Mouse (Mus musculus) CH12.LX (cell line): ENCODE measurements around the gene Junb. TPM values are rescaled to one million over a fixed set of nuclear protein-coding genes. Genes with fewer than 3 reads are reported as not detected.

Experiments
- DNase-seq: peaks from one replicate; pipeline ENCODE4 v3.0.0-alpha.2; 2013; ENCODE audit errors: extremely low read depth
- H3K27ac ChIP-seq: 2 replicates; pipeline ENCODE4 v1.5.1; 2012; ENCODE audit warnings: low read depth, mild to moderate bottlenecking, control low read depth, moderate library complexity; ENCODE audit not compliant: insufficient read depth
- H3K27me3 ChIP-seq: replicated peaks from 2 replicates; pipeline ENCODE3; 2012; ENCODE audit warnings: inconsistent platforms
- H3K36me3 ChIP-seq, 2 experiments: replicated peaks in 1 of 2; 2 replicates each; pipeline versions ENCODE3 to v1.6.1; 2012; ENCODE audit warnings: inconsistent platforms in 1 of 2, low read length in 1 of 2, mild to moderate bottlenecking in 1 of 2, mixed read lengths in 1 of 2, moderate library complexity in 1 of 2; ENCODE audit not compliant: control insufficient read depth in 1 of 2, insufficient read depth in 1 of 2
- H3K4me1 ChIP-seq, 2 experiments: 2 replicates each; pipeline ENCODE4 v1.6.1; 2012; ENCODE audit warnings: inconsistent platforms in 1 of 2, moderate library complexity in 1 of 2; ENCODE audit not compliant: insufficient read depth in 2 of 2, control insufficient read depth in 1 of 2
- H3K4me2 ChIP-seq: 2 replicates; pipeline ENCODE4 v1.6.1; 2012; ENCODE audit warnings: low read depth, mild to moderate bottlenecking, control low read depth; ENCODE audit not compliant: poor library complexity, insufficient read depth, severe bottlenecking
- H3K4me3 ChIP-seq, 3 experiments: fragments of 150-350 bp in 1 of 3; sonication (generic) in 1 of 3; replicated peaks in 1 of 3; 2 replicates each; pipeline versions ENCODE3 to v1.5.1; 2011 to 2012; ENCODE audit warnings: low read depth in 2 of 3, low read length in 2 of 3, mild to moderate bottlenecking in 2 of 3, moderate library complexity in 2 of 3, control low read depth in 1 of 3, improper control_type of control experiment in 1 of 3, inconsistent platforms in 1 of 3, mixed read lengths in 1 of 3; ENCODE audit not compliant: poor library complexity in 1 of 3
- H3K79me2 ChIP-seq: replicated peaks from 2 replicates; pipeline ENCODE4 v1.6.1; 2012; ENCODE audit warnings: mild to moderate bottlenecking, moderate library complexity; ENCODE audit not compliant: control insufficient read depth, poor library complexity, insufficient read depth, severe bottlenecking; ENCODE audit errors: extremely low read depth
- H3K9ac ChIP-seq: 2 replicates; pipeline ENCODE4 v1.6.1; 2012; ENCODE audit warnings: low read depth, mild to moderate bottlenecking, control low read depth, moderate library complexity; ENCODE audit not compliant: insufficient read depth
- H3K9me3 ChIP-seq: replicated peaks from 2 replicates; pipeline ENCODE3; 2012; ENCODE audit warnings: low read length, inconsistent platforms, mixed read lengths
- BHLHE40 ChIP-seq: IDR thresholded peaks from 2 replicates; pipeline ENCODE4 v1.6.1; 2011; ENCODE audit warnings: mild to moderate bottlenecking, low read depth, low read length, improper control_type of control experiment
- CTCF ChIP-seq, 2 experiments: IDR thresholded peaks in 1 of 2; conservative IDR thresholded peaks in 1 of 2; 2 replicates each; pipeline ENCODE4 v1.5.1; 2011 to 2012; ENCODE audit warnings: low read depth in 2 of 2, low read length in 2 of 2, improper control_type of control experiment in 1 of 2, inconsistent platforms in 1 of 2, mild to moderate bottlenecking in 1 of 2, moderate library complexity in 1 of 2
- E2F4 ChIP-seq: IDR thresholded peaks from 2 replicates; pipeline ENCODE4 v1.6.1; 2011; ENCODE audit warnings: low read depth, low read length, improper control_type of control experiment; ENCODE audit not compliant: insufficient replicate concordance
- ELF1 ChIP-seq: IDR thresholded peaks from 2 replicates; pipeline ENCODE4 v1.6.1; 2014; ENCODE audit warnings: low read depth, mild to moderate bottlenecking, inconsistent platforms, low read length, improper control_type of control experiment
- EP300 ChIP-seq: IDR thresholded peaks from 2 replicates; pipeline ENCODE4 v1.6.1; 2011; ENCODE audit warnings: low read length, improper control_type of control experiment
- ETS1 ChIP-seq: conservative IDR thresholded peaks from 2 replicates; pipeline ENCODE4 v1.6.1; 2012; ENCODE audit warnings: low read depth, mild to moderate bottlenecking, inconsistent platforms, low read length, improper control_type of control experiment, moderate library complexity
- GABPA ChIP-seq: IDR thresholded peaks from 2 replicates; pipeline ENCODE4 v1.6.1; 2012; ENCODE audit warnings: low read depth, low read length, improper control_type of control experiment, inconsistent platforms; ENCODE audit not compliant: insufficient replicate concordance
- HCFC1 ChIP-seq: IDR thresholded peaks from 2 replicates; pipeline ENCODE4 v1.6.1; 2012; ENCODE audit warnings: low read depth, mild to moderate bottlenecking, inconsistent platforms, low read length, improper control_type of control experiment
- IRF4 ChIP-seq: IDR thresholded peaks from 2 replicates; pipeline ENCODE4 v1.6.1; 2014; ENCODE audit warnings: low read depth, mild to moderate bottlenecking, inconsistent platforms, low read length, improper control_type of control experiment
- JUN ChIP-seq: IDR thresholded peaks from 2 replicates; pipeline ENCODE4 v1.6.1; 2011; ENCODE audit warnings: low read depth, mild to moderate bottlenecking, low read length, improper control_type of control experiment, moderate library complexity; ENCODE audit not compliant: insufficient read depth
- JUND ChIP-seq: conservative IDR thresholded peaks from 2 replicates; pipeline ENCODE4 v1.6.1; 2011; ENCODE audit warnings: low read depth, low read length, improper control_type of control experiment
- KAT2A ChIP-seq: IDR thresholded peaks from 2 replicates; pipeline ENCODE4 v1.6.1; 2012; ENCODE audit warnings: low read length, improper control_type of control experiment, inconsistent platforms; ENCODE audit not compliant: insufficient replicate concordance
- MAFK ChIP-seq: IDR thresholded peaks from 2 replicates; pipeline ENCODE4 v1.6.1; 2011; ENCODE audit warnings: low read length, improper control_type of control experiment; ENCODE audit not compliant: insufficient replicate concordance
- MAX ChIP-seq: IDR thresholded peaks from 2 replicates; pipeline ENCODE4 v1.6.1; 2011; ENCODE audit warnings: low read length, improper control_type of control experiment
- MAZ ChIP-seq: IDR thresholded peaks from 2 replicates; pipeline ENCODE4 v1.6.1; 2012; ENCODE audit warnings: low read depth, mild to moderate bottlenecking, inconsistent platforms, low read length, improper control_type of control experiment, moderate library complexity
- MXI1 ChIP-seq: IDR thresholded peaks from 2 replicates; pipeline ENCODE4 v1.6.1; 2011; ENCODE audit warnings: mild to moderate bottlenecking, low read depth, low read length, improper control_type of control experiment
- MYC ChIP-seq: IDR thresholded peaks from 2 replicates; pipeline ENCODE4 v1.6.1; 2011; ENCODE audit warnings: low read depth, mild to moderate bottlenecking, improper control_type of control experiment, low read length
- NELFE ChIP-seq: IDR thresholded peaks from 2 replicates; pipeline ENCODE4 v1.6.1; 2011; ENCODE audit warnings: low read depth, low read length, improper control_type of control experiment
- NRF1 ChIP-seq: IDR thresholded peaks from 2 replicates; pipeline ENCODE4 v1.6.1; 2014; ENCODE audit warnings: low read depth, mild to moderate bottlenecking, inconsistent platforms, low read length, improper control_type of control experiment, moderate library complexity
- POLR2A ChIP-seq: IDR thresholded peaks from 2 replicates; pipeline ENCODE4 v1.6.1; 2011; ENCODE audit warnings: low read depth, mild to moderate bottlenecking, improper control_type of control experiment, low read length
- POLR2AphosphoS2 ChIP-seq: IDR thresholded peaks from 2 replicates; pipeline ENCODE4 v1.6.1; 2011; ENCODE audit warnings: low read depth, low read length, improper control_type of control experiment
- RAD21 ChIP-seq: IDR thresholded peaks from 2 replicates; pipeline ENCODE4 v1.6.1; 2011; ENCODE audit warnings: low read depth, mild to moderate bottlenecking, low read length, improper control_type of control experiment, moderate library complexity
- RCOR1 ChIP-seq: conservative IDR thresholded peaks from 2 replicates; pipeline ENCODE4 v1.6.1; 2012; ENCODE audit warnings: low read depth, mild to moderate bottlenecking, inconsistent platforms, low read length, improper control_type of control experiment
- SIN3A ChIP-seq: IDR thresholded peaks from 2 replicates; pipeline ENCODE4 v1.6.1; 2012; ENCODE audit warnings: low read length, improper control_type of control experiment, inconsistent platforms
- TBP ChIP-seq: conservative IDR thresholded peaks from 2 replicates; pipeline ENCODE4 v1.6.1; 2011; ENCODE audit warnings: low read depth, low read length, improper control_type of control experiment
- TCF12 ChIP-seq: IDR thresholded peaks from 2 replicates; pipeline ENCODE4 v1.6.1; 2014; ENCODE audit warnings: low read depth, mild to moderate bottlenecking, inconsistent platforms, low read length, improper control_type of control experiment
- UBTF ChIP-seq: IDR thresholded peaks from 2 replicates; pipeline ENCODE4 v1.6.1; 2012; ENCODE audit warnings: low read depth, mild to moderate bottlenecking, inconsistent platforms, low read length, improper control_type of control experiment, moderate library complexity
- USF2 ChIP-seq: conservative IDR thresholded peaks from 2 replicates; pipeline ENCODE4 v1.6.1; 2011; ENCODE audit warnings: low read depth, low read length, improper control_type of control experiment
- ZC3H11A ChIP-seq: IDR thresholded peaks from 2 replicates; pipeline ENCODE4 v1.6.1; 2012; ENCODE audit warnings: low read depth, mild to moderate bottlenecking, inconsistent platforms, low read length, improper control_type of control experiment
- ZKSCAN1 ChIP-seq: IDR thresholded peaks from 2 replicates; pipeline ENCODE4 v1.6.1; 2012; ENCODE audit warnings: low read depth, inconsistent platforms, low read length, improper control_type of control experiment, borderline replicate concordance
- ZMIZ1 ChIP-seq: IDR thresholded peaks from 2 replicates; pipeline ENCODE4 v1.6.1; 2012; ENCODE audit warnings: low read depth, mild to moderate bottlenecking, inconsistent platforms, low read length, improper control_type of control experiment
- dilution Hi-C: fragments of 300-500 bp; cut with MboI; formaldehyde crosslinking; loops from 2 replicates; pipeline ENCODE4 v1.14.3; 2020; ENCODE audit warnings: low sequenced_read_pairs; ENCODE audit not compliant: extremely low pct_unique_long_range_greater_than_20kb, extremely low pct_ligation_motif_present
- in situ Hi-C: fragments of 300-500 bp; cut with MboI; formaldehyde crosslinking; loops from 3 replicates; pipeline ENCODE4 v1.14.3; 2019; ENCODE audit warnings: low sequenced_read_pairs, low pct_ligation_motif_present, low pct_unique_long_range_greater_than_20kb, mixed read lengths
- polyA plus RNA-seq: library from polyadenylated mRNA; unstranded; fragments of >175 nt; gene quantifications from 2 replicates; pipeline ENCODE4 v1.2.1, GENCODE M21; 2012; ENCODE audit warnings: low read depth; ENCODE audit not compliant: insufficient read length
- total RNA-seq, 2 experiments: library from RNA; depleted of rRNA; stranded (reverse); fragments of 300-350 nt in 1 of 2; fragments of >200 nt in 1 of 2; gene quantifications; 2 replicates each; pipeline ENCODE4 v1.2.3; 2012 to 2014

Gene Junb
- total and polyA plus RNA-seq, 3 experiments: 63.4 to 342 (median 217) TPM

DNA sequence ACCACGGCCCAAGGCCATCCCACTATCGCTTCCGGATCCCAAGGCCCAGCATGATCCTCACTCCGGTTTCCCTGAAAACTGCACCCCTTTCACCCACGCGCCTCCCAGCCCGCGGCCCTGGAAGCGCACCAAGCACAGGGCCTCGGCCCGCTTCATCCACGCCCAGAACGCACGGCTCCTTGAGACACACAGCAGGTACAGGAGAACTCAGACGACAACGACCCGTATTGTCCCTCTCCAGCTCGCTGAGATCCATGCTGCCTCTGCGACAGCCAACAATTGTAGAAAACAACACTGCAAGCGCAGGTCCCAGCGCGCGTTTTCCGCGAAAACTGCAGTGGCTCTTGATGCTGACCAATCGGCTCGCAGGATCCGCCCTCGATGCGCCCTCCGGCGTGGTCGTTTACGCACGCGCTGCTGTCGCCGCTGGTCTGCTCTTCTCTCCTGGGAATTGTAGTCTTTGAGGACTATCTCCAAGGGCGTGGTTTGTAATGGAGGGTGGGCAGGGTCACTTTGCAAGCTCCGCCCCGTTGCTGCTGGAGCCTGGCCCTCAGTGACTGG is 12.7 kb downstream of the Junb start:
- Histone ChIP-seq H3K9me3 (no peaks in the 10 kb centered on the region), H3K79me2 (peaks cover 9% of the 10 kb centered on the region), H3K36me3 (peaks cover 16 to 37% of the 10 kb centered on the region in 2 experiments), H3K27me3 (no peaks in the 10 kb centered on the region), H3K4me3 (peak overlapping the region; percentile 70 to 75 (median 73)), H3K27ac (peak overlapping the region; percentile 58), H3K4me2 (peak overlapping the region; percentile 54), H3K4me1 (peaks cover 17 to 46% of the 10 kb centered on the region in 2 experiments), H3K9ac (peak overlapping the region; percentile 39; the same call in 1 of the 2 replicates)
- in situ Hi-C loops (no loop called here), dilution Hi-C loops (no loop called here)
- TF ChIP-seq JUND: no peak
- no peak for TF ChIP-seq EP300
- no peak for TF ChIP-seq POLR2AphosphoS2
- no peak for TF ChIP-seq RAD21
- TF ChIP-seq ZMIZ1: peak; percentile 34; the same call in 1 of the 2 replicates
- TF ChIP-seq POLR2A: peak; percentile 81
- peak; percentile 54; the same call in 1 of the 2 replicates for TF ChIP-seq TCF12
- TF ChIP-seq UBTF: no peak
- TF ChIP-seq MAZ: no peak
- peak; percentile 91 for TF ChIP-seq MXI1
- peak; percentile 84 for TF ChIP-seq SIN3A
- peak; percentile 90 for TF ChIP-seq NRF1
- no peak for TF ChIP-seq JUN
- TF ChIP-seq GABPA: no peak; the same call in 1 of the 2 replicates
- no peak for TF ChIP-seq USF2
- peak; percentile 69 for TF ChIP-seq TBP
- peak; percentile 84; the same call in 1 of the 2 replicates for TF ChIP-seq KAT2A
- peak; percentile 61 for TF ChIP-seq ELF1
- peak; percentile 16; the same call in 1 of the 2 replicates for TF ChIP-seq ETS1
- TF ChIP-seq MYC: 0 out of 2 replicates have a peak, but pooled peaks have one; percentile 82
- peak; percentile 42 for TF ChIP-seq BHLHE40
- peak; percentile 92 for TF ChIP-seq HCFC1
- peak; percentile 85 for TF ChIP-seq MAX
- peak; percentile 64 for TF ChIP-seq NELFE
- no peak for TF ChIP-seq RCOR1
- no peak for TF ChIP-seq ZKSCAN1
- TF ChIP-seq E2F4: peak; percentile 65; the same call in 1 of the 2 replicates
- TF ChIP-seq CTCF (conservative IDR thresholded peaks at IDR 0.05 in 1 of 2, IDR thresholded peaks at IDR 0.05 in 1 of 2; ENCODE audit: low read depth in 2 of 2, low read length in 2 of 2): no peak
- peak; percentile 40; the same call in 1 of the 2 replicates for TF ChIP-seq IRF4
- no peak for TF ChIP-seq MAFK
- no peak for TF ChIP-seq ZC3H11A
- DNase-seq: peak; percentile 97
